Mouse (Mus musculus) ovary, postnatal 14 days (tissue): ENCODE measurements around the gene Olfr1423.
"Not testable (repeated sequence)": the region's sequence is repeated elsewhere in the genome, so short reads cannot be mapped to it uniquely, and the experiment has no call there.

ENCODE experiments used
- DNase-seq: peaks from one replicate; pipeline ENCODE4 v3.0.0; 2022; ENCODE audit warnings: low spot score

Olfr1423 gene

DNA sequence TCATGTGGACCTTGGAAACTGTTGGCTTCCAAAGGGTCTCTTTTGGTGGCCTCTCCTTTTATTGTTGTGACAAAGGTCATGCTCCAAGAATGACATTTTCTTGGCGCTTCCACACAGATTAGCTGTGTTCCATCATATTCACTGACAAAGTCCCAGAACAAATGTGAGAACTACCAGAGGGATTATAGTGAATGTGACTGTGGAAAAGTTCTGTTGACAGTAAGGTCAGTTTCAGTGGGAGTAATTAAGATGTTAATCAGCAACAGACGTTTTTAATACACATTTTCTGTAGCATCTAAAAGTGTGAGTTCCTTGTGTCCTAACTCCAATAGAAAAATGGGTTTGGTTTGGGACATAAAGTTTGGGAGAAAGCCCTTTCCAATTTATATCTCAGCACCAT lies at the start of gene Olfr1423:
Olfr1423 (minus strand) TSS at position 101 of the 400 bp plus-strand sequence.
- no peak for DNase-seq

DNA sequence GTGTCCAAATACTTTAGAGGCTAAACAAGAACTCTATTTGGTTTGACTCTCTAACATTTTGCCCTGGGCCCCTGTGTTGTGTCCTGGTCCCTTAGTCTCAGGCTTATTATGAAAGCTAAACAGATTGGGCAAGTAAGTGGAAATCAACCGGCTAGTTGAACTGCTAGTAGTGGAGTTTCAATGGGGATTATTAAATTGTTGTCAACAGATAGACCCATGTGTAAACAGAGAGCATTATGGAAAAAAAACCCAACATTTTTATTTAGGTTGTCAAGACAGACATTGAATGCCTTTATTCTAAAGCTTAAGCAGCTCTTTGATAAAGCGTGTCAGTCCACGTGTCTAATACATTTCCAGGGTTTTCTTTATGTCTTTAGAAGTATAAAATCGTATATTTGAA lies 36.5 kb upstream of the Olfr1423 start, which contains the start of gene Olfr1425:
Olfr1425 (minus strand) TSS at position 101 of the 400 bp plus-strand sequence.
- not testable (repeated sequence) for DNase-seq

DNA sequence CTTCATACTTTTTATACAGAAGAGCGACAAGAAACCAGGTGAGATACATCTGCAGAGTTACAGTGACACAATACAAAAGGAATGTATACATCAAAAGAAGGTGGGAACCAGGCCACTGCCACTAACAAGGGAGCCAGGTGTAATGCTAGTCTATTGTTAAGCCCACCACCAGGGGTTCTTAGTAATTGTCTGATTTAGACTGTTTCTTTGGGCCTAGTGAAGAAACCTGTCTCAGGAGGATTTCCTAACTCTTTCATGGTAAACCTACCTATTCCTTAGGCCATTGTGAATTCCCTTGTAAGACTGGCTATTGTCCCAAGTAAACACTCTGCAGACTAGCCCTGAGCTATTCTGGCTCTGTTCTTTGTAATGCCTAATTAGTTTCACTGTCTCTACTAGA lies 28.4 kb upstream of the Olfr1423 start:
- not testable (repeated sequence) for DNase-seq

DNA sequence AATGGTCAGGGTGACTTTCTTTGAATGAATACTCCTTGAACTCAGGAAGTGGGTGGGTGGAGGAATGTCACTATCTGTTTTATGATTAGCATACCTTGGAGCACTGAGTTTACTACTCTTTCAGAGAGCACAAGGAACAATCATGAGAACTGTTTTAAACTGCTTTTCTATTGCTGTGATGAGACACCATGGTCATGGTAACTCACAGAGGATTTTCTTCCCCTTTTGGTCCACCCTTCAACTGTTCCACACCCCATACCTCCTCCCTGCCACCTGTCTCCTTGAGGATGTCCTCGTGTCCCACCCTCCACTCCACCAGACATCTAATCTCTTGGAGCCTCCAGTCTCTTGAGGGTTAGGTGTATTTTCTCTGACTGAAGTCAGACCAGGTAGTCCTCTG lies 26.7 kb upstream of the Olfr1423 start:
- DNase-seq: not testable (repeated sequence)

DNA sequence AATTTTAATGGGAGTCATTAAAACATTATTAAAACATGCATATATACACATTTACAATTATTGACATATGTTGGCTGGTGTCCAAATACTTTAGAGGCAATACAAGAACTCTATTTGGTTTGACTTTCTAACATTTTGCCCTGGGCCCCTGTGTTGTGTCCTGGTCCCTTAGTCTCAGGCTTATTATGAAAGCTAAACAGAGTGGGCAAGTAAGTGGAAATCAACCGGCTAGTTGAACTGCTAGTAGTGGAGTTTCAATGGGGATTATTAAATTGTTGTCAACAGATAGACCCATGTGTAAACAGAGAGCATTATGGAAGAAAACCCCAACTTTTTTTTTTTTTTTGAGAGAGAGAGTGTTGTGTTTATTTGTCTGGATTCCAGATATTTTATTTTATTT lies 21.5 kb upstream of the Olfr1423 start, which contains the start of gene Olfr1424:
Olfr1424 (minus strand) TSS at position 101 of the 400 bp plus-strand sequence.
- DNase-seq: not testable (repeated sequence)

DNA sequence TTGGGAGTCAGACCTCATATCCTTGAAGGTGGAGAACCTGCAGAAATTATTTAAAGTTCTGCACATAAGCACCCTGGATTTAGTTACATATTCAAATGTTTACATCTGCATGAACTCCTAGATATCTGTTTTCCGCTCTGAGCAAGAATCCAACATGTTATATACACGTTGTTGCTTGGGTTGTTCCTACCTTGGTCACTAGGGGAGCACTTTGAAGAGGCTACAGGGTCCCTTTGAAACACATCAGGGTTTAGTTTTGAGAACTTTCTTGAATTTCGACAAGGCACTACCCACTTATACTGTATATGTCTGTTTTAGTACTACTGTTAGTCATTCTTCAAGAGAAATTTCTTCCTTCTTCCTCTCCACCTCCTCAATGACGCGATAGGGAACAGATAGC lies 2.0 kb upstream of the Olfr1423 start:
- no peak for DNase-seq

DNA sequence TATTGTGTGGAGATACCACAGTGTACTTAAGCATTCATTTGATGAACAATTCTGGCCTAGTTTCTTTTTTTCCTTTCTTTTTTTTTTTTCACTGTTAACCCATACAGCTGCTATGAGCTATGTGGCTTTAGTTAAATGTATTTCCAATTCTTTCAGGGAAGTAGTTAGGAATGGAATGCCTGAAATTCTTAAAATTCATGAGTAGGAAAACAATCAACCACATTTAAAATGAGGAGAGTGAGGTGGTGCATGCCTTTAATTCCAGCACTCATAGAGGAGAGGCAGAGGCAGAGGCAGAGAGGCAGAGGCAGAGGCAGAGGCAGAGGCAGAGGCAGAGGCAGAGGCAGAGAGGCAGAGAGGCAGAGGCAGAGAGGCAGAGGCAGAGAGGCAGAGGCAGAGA lies 3.4 kb downstream of the Olfr1423 start:
- DNase-seq: no peak

DNA sequence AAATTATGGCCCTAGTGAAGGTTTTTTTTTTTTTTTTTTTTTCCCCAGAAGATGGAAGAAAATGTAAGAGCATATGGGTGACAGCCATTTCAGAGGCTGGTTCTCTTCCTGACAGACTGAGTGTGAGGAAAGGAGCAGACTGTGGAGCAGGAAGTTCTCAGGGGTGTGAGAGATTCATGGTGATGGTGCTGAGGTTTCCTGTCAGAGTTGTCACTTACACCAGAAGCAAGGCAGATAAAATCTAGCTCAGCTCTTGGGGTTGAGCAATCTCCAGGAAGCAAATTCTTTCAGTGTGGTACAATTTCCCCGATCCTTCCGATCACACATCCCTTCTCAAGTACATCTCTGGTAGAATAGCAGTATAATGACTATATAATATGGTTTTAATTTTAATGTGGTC lies 14.5 kb downstream of the Olfr1423 start:
- no peak for DNase-seq

DNA sequence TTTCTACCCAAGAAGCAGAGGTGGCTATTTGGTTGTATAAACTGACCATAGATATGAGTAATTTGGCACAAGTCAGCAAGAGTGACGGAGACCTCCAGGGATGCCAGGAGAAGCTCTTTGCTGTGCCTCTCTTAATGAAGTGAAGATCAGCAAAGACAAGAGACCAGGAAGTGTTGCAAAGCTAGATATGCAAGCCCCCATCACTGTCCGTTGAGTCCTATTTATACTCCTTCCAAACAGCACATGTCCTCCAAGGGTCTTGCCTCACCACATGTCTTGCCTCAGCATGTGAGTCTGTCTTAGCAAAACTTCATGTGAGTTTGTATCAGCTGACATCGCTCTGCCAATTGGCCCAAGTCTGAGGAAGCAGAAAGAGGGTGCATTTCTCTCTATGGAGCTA lies 15.8 kb downstream of the Olfr1423 start:
- DNase-seq: no peak

DNA sequence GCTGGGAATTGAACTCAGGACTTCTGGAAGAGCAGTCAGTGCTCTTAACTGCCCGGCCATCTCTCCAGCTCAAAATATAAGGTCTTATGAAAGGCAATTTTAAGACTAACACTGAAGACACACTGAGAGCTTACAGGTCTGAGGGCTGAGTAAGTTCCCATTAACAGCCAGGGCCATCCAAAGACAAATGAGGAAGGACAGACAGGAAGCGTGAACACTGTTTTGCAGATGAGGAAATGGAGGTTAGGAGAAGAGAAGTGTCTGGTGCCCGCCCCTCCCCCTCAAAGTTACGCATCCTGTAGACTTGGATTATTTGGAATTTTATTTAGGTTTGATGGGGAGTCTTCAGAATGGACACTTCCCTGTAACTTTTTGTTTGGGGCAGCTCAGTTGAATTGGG lies 17.0 kb downstream of the Olfr1423 start:
- no peak for DNase-seq

DNA sequence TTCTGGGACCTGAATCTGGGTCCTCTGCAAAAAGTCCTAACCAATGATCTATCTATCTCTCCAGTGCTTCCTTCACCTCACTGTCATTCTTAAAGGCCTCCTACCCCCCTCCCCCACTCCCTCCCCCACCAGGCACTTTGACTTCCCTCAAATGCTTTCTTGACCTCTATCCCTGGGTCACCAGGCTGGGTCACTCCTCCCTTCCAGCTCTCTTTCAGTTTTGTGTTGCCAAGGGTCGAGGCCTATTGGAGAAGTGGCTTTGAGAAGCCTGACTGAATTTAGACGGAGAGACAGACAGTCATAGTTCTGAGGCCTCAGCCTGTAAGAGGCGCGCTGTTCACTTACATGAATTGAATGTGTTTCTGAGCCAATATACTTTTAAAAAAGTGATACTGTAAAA lies 24.9 kb downstream of the Olfr1423 start:
- DNase-seq: no peak

DNA sequence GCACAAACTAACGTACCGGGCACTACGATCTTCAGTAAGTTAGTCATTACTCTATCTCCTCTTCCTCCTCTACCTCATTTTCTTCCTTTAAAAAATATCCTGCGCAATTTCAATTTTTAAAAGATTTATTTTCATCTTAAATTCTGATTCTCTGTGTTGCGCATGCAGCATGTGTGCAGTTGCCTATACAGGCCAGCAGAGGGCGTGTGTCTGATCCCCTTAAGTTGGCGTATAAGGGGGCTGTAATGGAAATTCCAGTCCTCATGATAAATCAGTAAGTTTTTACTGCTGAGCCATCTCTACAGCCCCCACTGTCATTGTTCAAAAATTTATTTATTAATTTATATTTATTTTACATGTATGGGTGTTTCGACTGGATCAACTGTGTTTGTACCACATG lies 25.4 kb downstream of the Olfr1423 start:
- DNase-seq: no peak

DNA sequence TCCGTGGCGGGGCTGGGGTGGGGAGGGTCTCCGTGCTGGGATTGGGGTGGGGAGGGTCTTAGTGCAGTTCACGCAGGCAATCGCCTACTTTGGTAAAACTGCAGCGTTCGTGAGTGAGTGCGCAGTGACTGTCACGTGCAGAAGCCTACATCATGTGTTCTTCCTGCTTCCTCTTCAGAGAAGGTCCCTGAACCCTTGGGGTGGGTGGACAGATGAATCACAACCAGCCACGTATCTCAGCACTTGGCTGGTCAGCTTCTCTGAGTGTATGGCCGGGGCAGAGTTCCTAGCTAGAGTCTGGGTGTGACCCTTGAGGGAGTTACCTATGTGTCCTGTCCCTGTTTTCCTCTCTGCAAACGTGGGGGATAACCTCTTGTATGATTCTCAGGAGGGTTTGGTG lies 27.9 kb downstream of the Olfr1423 start:
- DNase-seq: no peak

DNA sequence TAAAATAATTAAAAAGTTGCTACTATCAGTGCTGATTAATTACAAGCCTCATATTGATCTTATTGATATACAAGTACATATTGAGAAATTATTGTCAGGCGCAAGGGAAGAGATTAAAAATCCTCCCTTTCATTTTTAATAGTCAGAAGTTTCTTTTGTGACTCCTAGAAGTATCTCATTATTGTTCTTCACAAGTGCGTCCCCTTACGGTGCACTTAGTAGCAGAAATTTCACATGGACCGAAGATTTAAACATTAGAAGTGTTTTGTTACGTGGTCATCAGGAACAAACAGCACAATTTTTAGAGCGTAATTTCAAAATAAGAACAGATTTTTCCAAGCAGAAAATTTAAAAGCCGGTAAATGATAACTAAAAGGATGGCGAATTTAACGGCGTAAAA lies 28.5 kb downstream of the Olfr1423 start:
- DNase-seq: no peak

DNA sequence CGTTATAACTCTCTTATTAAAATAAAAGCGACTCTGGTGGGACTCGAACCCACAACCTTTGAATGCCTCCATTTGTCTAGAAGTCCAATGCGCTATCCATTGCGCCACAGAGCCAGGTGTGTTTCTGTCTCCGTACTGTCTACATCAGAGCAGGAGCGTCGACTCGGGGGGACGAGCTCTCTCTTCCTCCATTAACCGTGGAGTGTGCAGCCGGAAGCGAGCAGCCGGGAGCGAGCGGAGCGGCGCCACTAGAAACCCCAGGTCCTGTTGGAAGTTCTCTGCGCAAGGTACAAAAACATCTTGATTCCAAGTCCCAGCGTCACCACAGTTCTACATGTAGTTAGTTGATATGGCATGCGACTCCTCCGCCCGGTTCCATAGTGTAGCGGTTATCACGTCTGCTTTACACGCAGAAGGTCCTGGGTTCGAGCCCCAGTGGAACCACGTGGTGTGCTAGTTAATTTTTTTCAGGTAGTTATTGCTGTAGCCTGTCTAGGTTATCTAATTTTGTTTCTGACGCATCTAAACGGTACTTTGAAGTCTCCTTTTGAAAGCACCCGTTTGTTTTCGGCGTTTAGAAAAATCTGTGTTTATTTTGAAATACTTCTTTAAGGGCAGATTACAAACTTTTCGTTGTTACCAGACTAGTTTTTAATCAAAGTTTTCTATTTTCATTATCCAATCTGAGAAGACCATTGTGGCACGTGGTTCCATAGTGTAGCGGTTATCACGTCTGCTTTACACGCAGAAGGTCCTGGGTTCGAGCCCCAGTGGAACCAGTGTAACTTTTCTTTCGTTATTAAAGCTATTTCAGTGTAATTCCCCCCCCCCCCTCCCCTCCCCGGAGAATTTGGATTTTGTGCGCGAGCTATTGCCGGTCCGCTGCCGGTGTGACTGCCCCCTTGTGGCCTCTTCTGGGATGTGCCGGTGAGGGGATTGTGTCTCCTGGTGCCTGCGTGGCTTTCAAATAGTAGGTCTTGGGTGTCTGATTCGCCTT lies 29.3 kb downstream of the Olfr1423 start:
- peak; percentile 81 for DNase-seq

DNA sequence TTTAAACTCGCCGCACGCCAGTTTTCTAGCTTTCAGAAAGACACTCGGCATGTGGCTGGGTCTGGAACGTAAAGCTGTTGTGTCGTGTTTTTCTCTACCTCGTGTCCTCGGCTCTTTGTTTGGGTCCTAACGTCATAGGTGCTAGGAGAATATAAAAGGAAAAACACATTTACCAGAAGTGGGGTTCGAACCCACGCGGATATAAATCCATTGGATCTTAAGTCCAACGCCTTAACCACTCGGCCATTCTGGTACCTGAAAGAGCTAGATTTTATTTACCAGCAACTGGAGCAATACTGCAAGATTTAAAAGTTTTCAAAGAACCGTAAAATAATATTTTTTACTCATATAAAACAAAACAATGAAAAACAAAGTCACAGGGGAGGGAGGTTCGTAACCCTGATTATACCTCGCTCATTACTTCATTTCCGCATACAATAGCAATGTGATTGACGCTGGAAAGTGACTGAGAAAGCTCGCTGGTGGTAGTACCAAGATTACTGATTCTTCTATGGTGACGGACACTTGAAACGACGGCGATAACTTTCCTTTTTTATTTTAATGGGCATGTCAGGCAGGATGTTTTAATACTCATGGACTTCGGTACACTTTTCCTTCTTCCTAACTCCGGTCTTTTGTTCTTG lies 30.1 kb downstream of the Olfr1423 start:
- peak; percentile 67 for DNase-seq

DNA sequence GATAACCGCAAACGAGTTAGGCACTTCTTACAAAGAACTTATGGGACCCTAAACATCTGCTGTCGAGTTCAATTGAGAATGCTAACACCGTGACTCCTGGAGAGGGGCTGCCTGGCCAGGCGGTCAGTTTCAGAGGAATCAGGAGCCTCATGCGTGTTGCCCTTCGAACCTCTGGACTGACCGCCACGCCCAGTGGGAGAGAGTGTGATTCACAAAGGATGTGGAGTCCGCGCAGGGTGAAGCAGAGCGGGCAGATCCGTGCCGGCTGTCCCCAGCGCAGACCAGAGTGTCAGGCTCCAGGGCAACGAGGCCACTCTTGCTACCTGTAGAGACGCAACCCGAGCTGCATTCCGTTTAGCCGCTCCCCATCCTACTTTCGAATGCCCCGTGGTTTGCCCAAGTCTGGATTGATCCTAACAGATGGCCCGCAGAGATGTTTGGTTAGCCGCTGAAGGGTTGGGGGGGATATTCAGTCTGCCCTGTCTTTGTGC lies 30.8 kb downstream of the Olfr1423 start:
- DNase-seq: peak; percentile 44

DNA sequence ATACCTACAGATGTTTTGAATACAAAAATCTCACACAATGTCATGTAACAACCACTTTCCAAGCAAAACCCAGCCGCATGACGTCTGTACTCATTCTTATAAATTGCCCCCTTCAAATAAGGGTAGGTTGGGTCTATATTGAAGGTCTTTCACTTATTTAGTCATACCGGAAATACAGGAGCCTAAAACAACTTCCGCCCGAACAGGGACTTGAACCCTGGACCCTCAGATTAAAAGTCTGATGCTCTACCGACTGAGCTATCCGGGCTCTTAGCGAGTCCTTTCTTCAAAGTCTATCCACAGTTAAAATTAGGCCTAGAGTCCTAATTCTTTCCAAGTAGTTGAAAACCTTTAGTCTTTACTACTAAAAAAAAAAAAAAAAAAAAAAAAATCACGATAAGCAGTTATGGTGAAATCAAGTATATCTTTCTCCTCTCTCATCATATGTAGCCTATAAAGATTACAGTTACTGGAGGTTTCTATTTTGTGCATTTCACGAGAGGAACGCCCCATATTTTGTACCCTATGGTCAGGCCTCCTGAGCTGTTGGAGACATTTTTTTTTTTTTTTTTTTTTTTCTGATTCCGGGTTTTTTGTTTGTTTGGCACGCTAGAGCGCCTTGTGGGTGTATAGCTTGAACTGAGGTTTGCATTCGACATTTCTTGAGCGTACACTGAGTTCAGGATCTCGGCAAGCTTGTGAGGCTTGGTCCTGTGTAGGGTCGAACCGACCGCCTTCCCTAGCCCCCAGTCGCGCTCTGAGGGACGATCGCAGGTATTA lies 31.4 kb downstream of the Olfr1423 start:
- DNase-seq: peak; percentile 48

DNA sequence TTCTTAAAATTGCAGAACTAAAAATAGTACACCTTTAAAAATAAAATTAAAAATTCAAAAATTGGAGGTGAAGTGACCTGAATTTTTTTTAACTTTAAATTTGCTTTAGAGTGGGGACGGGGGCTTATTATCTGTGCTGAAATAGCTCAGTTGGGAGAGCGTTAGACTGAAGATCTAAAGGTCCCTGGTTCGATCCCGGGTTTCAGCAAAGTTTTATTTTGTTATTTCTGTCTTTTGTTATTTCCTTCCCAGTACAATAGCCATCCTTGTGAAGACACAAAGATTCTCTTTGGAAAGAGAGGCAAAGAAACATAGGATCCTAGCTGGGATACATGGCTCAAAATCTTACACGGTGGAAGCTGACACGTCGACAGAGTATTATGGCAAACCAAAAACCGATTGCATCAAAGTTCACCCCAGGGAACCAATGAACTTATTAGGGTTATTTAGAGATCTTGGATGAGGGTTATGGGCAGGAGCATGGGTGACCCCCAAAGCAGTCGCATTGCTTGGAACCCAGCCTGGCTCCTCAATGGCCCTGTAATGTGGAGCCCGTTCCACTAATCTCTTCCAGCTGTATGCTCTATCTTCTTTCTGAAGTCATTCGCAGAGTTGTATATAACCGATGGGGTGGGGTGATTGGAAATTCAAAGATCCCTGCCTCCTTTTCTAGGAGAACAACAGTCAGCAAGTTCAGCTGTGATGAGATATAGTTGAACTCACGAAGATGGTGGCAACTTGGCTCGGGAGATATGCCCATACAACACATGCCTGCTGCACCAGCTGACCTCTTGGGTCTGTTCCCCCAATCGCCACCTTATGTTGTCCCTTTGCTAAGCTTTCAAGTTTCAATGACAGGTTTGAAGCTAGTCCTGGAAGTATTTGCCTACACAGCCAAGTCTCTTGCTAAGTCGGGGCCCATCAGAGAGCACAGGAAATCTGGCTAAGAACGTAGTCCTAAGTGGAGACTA lies 32.4 kb downstream of the Olfr1423 start:
- DNase-seq: no peak

DNA sequence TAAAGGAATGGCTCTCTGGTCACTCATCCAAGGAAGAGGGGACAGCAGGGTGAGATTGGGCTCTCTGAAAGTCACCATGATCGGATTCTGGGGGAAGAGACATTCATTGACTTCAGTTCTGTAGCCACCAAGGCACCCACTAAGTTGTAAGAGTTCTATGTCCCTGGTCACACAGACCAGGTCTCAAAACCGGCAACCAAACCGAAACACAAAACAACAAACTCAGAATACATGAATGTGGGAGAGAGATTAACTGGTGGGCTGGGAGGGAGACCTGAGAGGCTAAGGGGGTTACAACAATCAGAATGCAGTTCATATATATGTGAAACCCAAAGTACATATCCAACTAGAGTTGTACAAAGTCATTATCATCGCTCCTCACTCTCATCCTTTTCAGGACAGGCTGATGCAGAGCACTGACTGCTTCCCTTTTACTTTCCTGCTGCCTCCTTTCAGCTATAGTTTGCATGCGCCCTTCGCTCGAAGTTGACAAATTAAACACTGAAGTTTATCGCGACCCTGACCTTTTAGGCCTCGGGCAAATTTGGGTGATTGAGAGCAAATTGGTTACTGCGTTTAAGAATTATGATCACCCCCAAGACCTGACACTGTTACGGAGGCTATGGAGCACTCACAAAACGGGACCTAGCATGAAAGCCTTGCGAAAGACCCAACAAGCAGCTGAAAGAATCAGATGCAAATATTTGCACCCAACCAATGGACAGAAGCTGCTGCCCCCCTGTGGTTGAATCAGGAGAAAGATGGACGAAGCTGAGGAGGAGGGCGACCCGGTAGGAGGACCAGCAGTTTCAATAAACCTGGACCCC lies 33.8 kb downstream of the Olfr1423 start:
- DNase-seq: peak; percentile 25
